Mouse (Mus musculus): ENCODE results near the gene Gm10696.
"Not testable (repeated sequence)": the region's sequence is repeated elsewhere in the genome, so short reads cannot be mapped to it uniquely, and the experiment has no call there.

Gm10696 gene

GRCm38 (mm10) chr3:94178093-94178492, at the start of gene Gm10696:
Gm10696 (minus strand) TSS chr3:94178193.
- not testable (repeated sequence) for DNase-seq (ENCODE audit: low read depth, low spot score)

DNA sequence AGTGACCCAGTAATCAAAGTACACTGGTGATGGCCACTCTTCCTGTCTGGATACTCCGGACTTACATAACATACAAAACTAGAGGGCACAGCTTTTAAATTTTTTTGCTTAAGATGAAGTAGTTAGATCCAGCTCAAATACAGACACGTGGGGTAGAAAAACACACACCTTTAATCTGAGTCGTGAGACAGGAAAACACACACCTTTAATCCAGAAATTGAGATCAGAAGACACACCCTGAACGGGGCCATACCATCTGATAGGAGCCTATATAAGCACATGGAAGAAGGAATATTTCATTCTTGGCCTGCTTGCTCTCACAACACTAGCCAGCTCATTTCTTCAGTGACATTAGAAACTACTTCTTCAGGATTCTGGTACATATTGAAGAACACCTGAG, 18.4 kb upstream of the Gm10696 start, which contains the start of gene Gm5286:
Gene Gm5286, plus strand, starts transcription at position 301 of the 400 bp plus-strand sequence.
- DNase-seq (ENCODE audit: low read depth, low spot score): not testable (repeated sequence)

DNA sequence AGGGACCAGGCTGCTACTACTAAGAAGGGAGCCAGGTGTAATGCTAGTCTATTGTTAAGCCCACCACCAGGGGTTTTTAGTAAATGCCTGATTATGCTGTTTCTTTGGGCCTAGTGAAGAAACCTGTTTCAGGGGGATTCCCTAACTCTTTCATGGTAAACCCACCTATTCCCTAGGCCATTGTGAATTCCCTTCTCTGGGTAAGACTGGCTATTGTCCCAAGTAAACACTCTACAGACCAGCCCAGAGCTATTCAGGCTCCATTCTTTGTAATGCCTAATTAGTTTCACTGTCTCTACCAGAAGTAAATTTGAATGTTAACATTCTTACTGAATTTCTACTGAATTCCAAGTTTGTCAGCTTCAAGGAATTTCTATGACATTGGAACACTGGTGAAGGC, 10.6 kb downstream of the Gm10696 start:
- not testable (repeated sequence) for DNase-seq (ENCODE audit: low read depth, low spot score)

All from mesoderm, embryonic 11.5 days (tissue).